Mouse (Mus musculus): ENCODE measurements around the gene Abhd2.

Gene Abhd2

GRCm38 (mm10) chr7:79288422-79288821 lies 15.4 kb downstream of the Abhd2 start:
- in situ Hi-C loops (cut with MboI, MseI): no loop called here

- in situ Hi-C loops (cut with MboI, MseI): no loop called here
Measured at GRCm38 (mm10) chr7:79293605-79294232, 20.7 kb downstream of the Abhd2 start.

- in situ Hi-C loops (cut with MboI, MseI): no loop called here
Measured at GRCm38 (mm10) chr7:79294449-79294980, 21.5 kb downstream of the Abhd2 start.

GRCm38 (mm10) chr7:79295196-79295826 lies 22.3 kb downstream of the Abhd2 start:
- in situ Hi-C loops (cut with MboI, MseI): no loop called here

- in situ Hi-C loops (cut with MboI, MseI): no loop called here
Measured at GRCm38 (mm10) chr7:79298681-79299080, 25.7 kb downstream of the Abhd2 start.

- in situ Hi-C loops (cut with MboI, MseI): no loop called here
Measured at GRCm38 (mm10) chr7:79299548-79299947, 26.5 kb downstream of the Abhd2 start.

- in situ Hi-C loops (cut with MboI, MseI): no loop called here
Measured at GRCm38 (mm10) chr7:79300432-79301151, 27.6 kb downstream of the Abhd2 start.

GRCm38 (mm10) chr7:79302145-79302544 lies 29.1 kb downstream of the Abhd2 start:
- in situ Hi-C loops (cut with MboI, MseI): no loop called here

- in situ Hi-C loops (cut with MboI, MseI): no loop called here
Measured at GRCm38 (mm10) chr7:79302586-79302985, 29.6 kb downstream of the Abhd2 start.

- in situ Hi-C loops (cut with MboI, MseI): no loop called here
Measured at GRCm38 (mm10) chr7:79303183-79303761, 30.3 kb downstream of the Abhd2 start.

- in situ Hi-C loops (cut with MboI, MseI): loop anchor here (5.0 kb wide), 1 partner anchor 61 kb away; no protein-coding TSS in a partner anchor
Measured at GRCm38 (mm10) chr7:79308455-79309030, 35.5 kb downstream of the Abhd2 start.

GRCm38 (mm10) chr7:79309247-79310190 lies 36.5 kb downstream of the Abhd2 start:
- in situ Hi-C loops (cut with MboI, MseI): loop anchor here (5.0 kb wide), 1 partner anchor 62 kb away; no protein-coding TSS in a partner anchor

- in situ Hi-C loops (cut with MboI, MseI): no loop called here
Measured at GRCm38 (mm10) chr7:79310191-79310555, 37.2 kb downstream of the Abhd2 start.

- in situ Hi-C loops (cut with MboI, MseI): no loop called here
Measured at GRCm38 (mm10) chr7:79311420-79311988, 38.5 kb downstream of the Abhd2 start.

GRCm38 (mm10) chr7:79312246-79312645 lies 39.2 kb downstream of the Abhd2 start:
- in situ Hi-C loops (cut with MboI, MseI): no loop called here

GRCm38 (mm10) chr7:79313519-79314059 lies 40.6 kb downstream of the Abhd2 start:
- in situ Hi-C loops (cut with MboI, MseI): no loop called here

- in situ Hi-C loops (cut with MboI, MseI): no loop called here
Measured at GRCm38 (mm10) chr7:79314517-79314916, 41.5 kb downstream of the Abhd2 start.

- in situ Hi-C loops (cut with MboI, MseI): no loop called here
Measured at GRCm38 (mm10) chr7:79315149-79315548, 42.1 kb downstream of the Abhd2 start.

GRCm38 (mm10) chr7:79316069-79316695 lies 43.2 kb downstream of the Abhd2 start:
- in situ Hi-C loops (cut with MboI, MseI): no loop called here

Measured in regulatory T cell (primary cell).